Mouse (Mus musculus): ENCODE measurements around the gene Cebpa. TPM values are rescaled to one million over a fixed set of nuclear protein-coding genes. Genes with fewer than 3 reads are reported as not detected.
A peak's percentile ranks its signal among the peaks of the same experiment; 100 is the strongest.

Gene Cebpa
- polyA plus RNA-seq, 1 experiment from 2014 or later: 1.1 TPM

DNA sequence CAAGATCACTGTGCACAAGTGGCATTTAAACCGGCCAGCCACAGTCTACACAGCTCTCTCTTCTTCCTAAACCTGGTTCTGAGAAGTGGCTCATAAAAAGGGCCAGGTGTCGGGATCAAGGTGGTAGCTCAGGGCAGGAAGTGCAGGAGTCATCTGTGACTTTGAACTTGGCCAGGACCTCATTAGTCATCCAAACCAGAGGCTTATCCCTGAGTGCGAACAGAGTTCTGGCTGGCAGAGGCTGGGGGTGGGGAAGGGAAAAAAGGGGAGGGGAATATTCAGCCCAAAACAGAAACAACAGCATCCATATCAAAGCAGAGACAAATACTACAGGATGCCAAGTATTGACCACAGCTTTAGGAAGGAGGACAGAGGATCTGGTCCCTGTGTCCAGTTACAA, 11.5 kb upstream of the Cebpa start:
- WGBS: 30% methylated on average over 3 of the region's 3 CpGs
- H3K27ac ChIP-seq (replicated peaks): no peak overlapping the region
- H3K4me3 ChIP-seq: no peak overlapping the region
- H3K36me3 ChIP-seq: no peaks in the 10 kb centered on the region
- H3K9ac ChIP-seq: no peak overlapping the region
- ATAC-seq (ENCODE audit: low FRiP score, low read depth): no peak
- H3K27me3 ChIP-seq: no peaks in the 10 kb centered on the region
- H3K4me1 ChIP-seq (replicated peaks): no peaks in the 10 kb centered on the region
- no peaks in the 10 kb centered on the region for H3K9me3 ChIP-seq
- H3K4me2 ChIP-seq: no peak overlapping the region

- H3K27me3 ChIP-seq: no peaks in the 10 kb centered on the region
- H3K36me3 ChIP-seq: no peaks in the 10 kb centered on the region
- no peaks in the 10 kb centered on the region for H3K4me1 ChIP-seq (replicated peaks)
- ATAC-seq (ENCODE audit: low FRiP score, low read depth): no peak
- no peak overlapping the region for H3K27ac ChIP-seq (replicated peaks)
- 26% methylated on average over 2 of the region's 2 CpGs for WGBS
- no peaks in the 10 kb centered on the region for H3K9me3 ChIP-seq
- H3K4me3 ChIP-seq: no peak overlapping the region
- no peak overlapping the region for H3K4me2 ChIP-seq
- no peak overlapping the region for H3K9ac ChIP-seq
Measured at GRCm38 (mm10) chr7:35108046-35108445, 11.0 kb upstream of the Cebpa start.

DNA sequence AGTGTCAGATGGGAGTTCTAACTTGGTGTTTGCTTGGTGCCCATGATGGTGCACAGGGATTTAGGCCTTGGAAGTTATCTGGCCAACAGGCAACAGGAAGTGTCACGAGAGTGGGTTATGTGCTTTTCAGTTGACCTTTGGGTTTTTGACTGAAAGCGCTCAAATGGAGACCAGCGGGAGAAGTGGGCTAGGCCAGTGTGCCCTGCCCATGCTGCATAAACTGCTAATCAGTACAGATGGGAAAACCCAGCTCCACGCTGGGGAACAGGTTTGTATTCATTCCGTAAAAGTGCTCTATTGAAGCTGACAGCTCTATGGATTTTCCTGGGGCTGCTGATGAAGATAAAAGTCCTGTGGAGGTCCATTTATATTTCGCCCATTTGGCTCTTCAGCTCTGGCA, 10.4 kb upstream of the Cebpa start:
- no peak overlapping the region for H3K9ac ChIP-seq
- H3K27ac ChIP-seq (replicated peaks): no peak overlapping the region
- no peaks in the 10 kb centered on the region for H3K36me3 ChIP-seq
- ATAC-seq (ENCODE audit: low FRiP score, low read depth): no peak
- no peaks in the 10 kb centered on the region for H3K4me1 ChIP-seq (replicated peaks)
- H3K4me2 ChIP-seq: no peak overlapping the region
- no peak overlapping the region for H3K4me3 ChIP-seq
- no peaks in the 10 kb centered on the region for H3K9me3 ChIP-seq
- WGBS: 78% methylated on average over 6 of the region's 6 CpGs
- no peaks in the 10 kb centered on the region for H3K27me3 ChIP-seq

DNA sequence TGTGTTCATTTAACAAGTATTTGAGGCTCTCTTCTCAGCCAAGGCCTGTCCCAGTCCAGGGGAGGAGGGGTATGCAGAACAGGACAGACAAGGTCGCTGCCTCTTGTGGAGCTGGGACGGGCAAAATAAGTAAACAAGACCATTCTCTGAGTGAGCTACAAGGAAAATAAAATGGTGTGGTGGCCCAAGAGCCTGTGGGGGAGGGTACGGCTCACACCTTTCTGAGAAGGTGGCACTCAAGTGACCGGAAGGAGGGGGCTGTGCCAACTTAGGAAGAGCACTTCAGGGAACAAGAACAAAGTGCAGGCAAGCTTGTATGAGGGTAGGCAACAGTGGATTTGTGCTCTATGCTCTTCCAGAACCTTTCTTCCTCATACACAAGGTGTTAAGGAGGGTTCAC, 6.0 kb upstream of the Cebpa start:
- no peak overlapping the region for H3K27ac ChIP-seq (replicated peaks)
- H3K9me3 ChIP-seq: no peaks in the 10 kb centered on the region
- H3K4me1 ChIP-seq (replicated peaks): peaks cover 11% of the 10 kb centered on the region
- no peaks in the 10 kb centered on the region for H3K36me3 ChIP-seq
- H3K9ac ChIP-seq: no peak overlapping the region
- H3K4me3 ChIP-seq: no peak overlapping the region
- H3K27me3 ChIP-seq: peaks cover 26% of the 10 kb centered on the region
- WGBS: 63% methylated on average over 4 of the region's 4 CpGs
- H3K4me2 ChIP-seq: no peak overlapping the region
- ATAC-seq (ENCODE audit: low FRiP score, low read depth): no peak

DNA sequence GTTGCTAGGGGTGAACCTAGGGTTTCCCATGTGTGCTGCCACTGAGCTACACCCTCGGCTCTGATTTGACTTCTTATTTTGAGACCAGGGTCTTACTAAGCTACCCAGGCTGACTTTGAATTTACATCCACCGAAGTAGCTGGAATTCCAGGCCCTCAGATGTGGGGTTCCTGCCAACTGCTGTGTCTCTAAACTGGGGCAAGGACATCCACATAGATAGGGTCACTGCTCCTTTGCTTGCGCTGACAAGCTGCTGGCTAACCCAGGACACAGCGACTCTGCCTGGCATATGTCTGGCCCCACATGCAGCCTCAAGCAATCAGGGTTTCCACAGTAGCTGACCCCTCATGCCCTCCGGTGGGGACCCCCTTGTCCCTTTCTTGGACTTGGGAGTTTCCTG, 5.4 kb upstream of the Cebpa start:
- Histone ChIP-seq H3K4me3 (no peak overlapping the region), H3K9ac (no peak overlapping the region), H3K4me2 (no peak overlapping the region), H3K27ac (replicated peaks) (no peak overlapping the region), H3K4me1 (replicated peaks) (peaks cover 16% of the 10 kb centered on the region), H3K36me3 (no peaks in the 10 kb centered on the region), H3K27me3 (peaks cover 28% of the 10 kb centered on the region), H3K9me3 (no peaks in the 10 kb centered on the region)
- 75% methylated on average over 5 of the region's 5 CpGs for WGBS
- no peak for ATAC-seq (ENCODE audit: low FRiP score, low read depth)

GRCm38 (mm10) chr7:35116524-35116923, 2.6 kb upstream of the Cebpa start:
- Histone ChIP-seq H3K4me3 (no peak overlapping the region), H3K4me2 (no peak overlapping the region), H3K9ac (no peak overlapping the region), H3K9me3 (no peaks in the 10 kb centered on the region), H3K4me1 (replicated peaks) (peaks cover 34% of the 10 kb centered on the region), H3K27me3 (peaks cover 48% of the 10 kb centered on the region), H3K36me3 (no peaks in the 10 kb centered on the region), H3K27ac (replicated peaks) (no peak overlapping the region)
- 54% methylated on average over 3 of the region's 3 CpGs for WGBS
- ATAC-seq (ENCODE audit: low FRiP score, low read depth): no peak

DNA sequence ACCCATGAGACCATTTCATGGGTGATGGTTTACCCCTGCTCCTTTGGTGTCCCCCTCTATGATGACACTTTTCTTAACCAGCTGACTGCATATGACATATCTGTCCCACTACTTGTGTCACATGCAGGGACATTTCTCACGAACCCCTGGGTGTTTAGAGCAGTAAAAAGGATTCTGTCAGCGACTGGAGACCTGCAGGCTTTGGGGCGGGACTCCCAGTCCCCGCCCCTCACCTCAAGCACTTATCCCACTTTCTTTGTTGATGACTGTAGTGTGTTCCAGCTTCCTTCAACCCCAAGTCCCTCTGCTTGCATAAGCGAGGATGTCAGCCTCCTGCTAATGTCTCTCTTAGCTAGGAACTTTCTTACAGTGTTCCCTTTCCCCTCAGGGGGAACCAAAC, 2.0 kb upstream of the Cebpa start:
- no peak overlapping the region for H3K9ac ChIP-seq
- peaks cover 34% of the 10 kb centered on the region for H3K4me1 ChIP-seq (replicated peaks)
- H3K4me3 ChIP-seq: no peak overlapping the region
- H3K9me3 ChIP-seq: no peaks in the 10 kb centered on the region
- H3K27me3 ChIP-seq: peaks cover 54% of the 10 kb centered on the region
- 35% methylated on average over 5 of the region's 5 CpGs for WGBS
- no peak for ATAC-seq (ENCODE audit: low FRiP score, low read depth)
- peak overlapping the region; percentile 91 for H3K4me2 ChIP-seq
- no peak overlapping the region for H3K27ac ChIP-seq (replicated peaks)
- H3K36me3 ChIP-seq: no peaks in the 10 kb centered on the region

DNA sequence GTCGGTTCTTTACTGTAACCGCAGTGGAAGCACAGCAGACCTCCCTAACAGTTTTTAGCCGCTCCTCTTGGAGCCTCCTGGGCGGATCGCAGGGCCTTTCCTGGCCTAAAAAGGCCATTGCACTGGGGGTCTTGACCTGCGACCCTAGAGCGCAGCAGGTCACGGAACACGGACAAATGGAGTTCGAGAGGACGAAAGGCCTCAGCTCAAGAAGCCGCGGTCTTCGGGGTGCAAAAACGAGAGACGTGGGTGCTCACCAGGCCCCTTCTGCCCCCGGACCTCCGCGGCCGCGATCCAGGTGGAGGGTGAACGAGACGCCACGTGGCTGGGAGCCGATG, 1.4 kb upstream of the Cebpa start:
- no peaks in the 10 kb centered on the region for H3K36me3 ChIP-seq
- H3K27ac ChIP-seq (replicated peaks): no peak overlapping the region
- H3K9me3 ChIP-seq: no peaks in the 10 kb centered on the region
- peaks cover 60% of the 10 kb centered on the region for H3K27me3 ChIP-seq
- no peak for ATAC-seq (ENCODE audit: low FRiP score, low read depth)
- H3K4me2 ChIP-seq: peak overlapping the region; percentile 91
- peaks cover 34% of the 10 kb centered on the region for H3K4me1 ChIP-seq (replicated peaks)
- WGBS: 1% methylated on average over 25 of the region's 25 CpGs
- H3K9ac ChIP-seq: peak overlapping the region; percentile 42
- peak overlapping the region; percentile 48 for H3K4me3 ChIP-seq

GRCm38 (mm10) chr7:35118099-35118781, 853 bp upstream of the Cebpa start:
- Histone ChIP-seq H3K4me3 (peak overlapping the region; percentile 48), H3K9ac (peak overlapping the region; percentile 42), H3K27me3 (peaks cover 60% of the 10 kb centered on the region), H3K4me1 (replicated peaks) (peaks cover 34% of the 10 kb centered on the region), H3K27ac (replicated peaks) (peak overlapping the region; percentile 42; the same call in 1 of the 2 replicates), H3K9me3 (no peaks in the 10 kb centered on the region), H3K4me2 (peak overlapping the region; percentile 91), H3K36me3 (no peaks in the 10 kb centered on the region)
- WGBS: under 1% methylated on average over 49 of the region's 49 CpGs
- peak; percentile 64 for ATAC-seq (ENCODE audit: low FRiP score, low read depth)

DNA sequence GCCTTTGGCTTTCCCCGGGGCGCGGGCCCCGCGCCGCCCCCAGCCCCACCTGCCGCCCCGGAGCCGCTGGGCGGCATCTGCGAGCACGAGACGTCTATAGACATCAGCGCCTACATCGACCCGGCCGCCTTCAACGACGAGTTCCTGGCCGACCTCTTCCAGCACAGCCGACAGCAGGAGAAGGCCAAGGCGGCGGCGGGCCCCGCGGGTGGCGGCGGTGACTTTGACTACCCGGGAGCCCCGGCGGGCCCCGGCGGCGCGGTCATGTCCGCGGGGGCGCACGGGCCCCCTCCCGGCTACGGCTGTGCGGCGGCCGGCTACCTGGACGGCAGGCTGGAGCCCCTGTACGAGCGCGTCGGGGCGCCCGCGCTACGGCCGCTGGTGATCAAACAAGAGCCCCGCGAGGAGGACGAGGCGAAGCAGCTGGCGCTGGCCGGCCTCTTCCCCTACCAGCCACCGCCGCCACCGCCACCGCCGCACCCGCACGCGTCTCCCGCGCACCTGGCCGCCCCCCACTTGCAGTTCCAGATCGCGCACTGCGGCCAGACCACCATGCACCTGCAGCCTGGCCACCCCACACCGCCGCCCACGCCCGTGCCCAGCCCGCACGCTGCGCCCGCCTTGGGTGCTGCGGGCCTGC, 533 bp downstream of the Cebpa start:
- Histone ChIP-seq H3K4me3 (peak overlapping the region; percentile 48), H3K9me3 (no peaks in the 10 kb centered on the region), H3K27ac (replicated peaks) (no peak overlapping the region), H3K4me1 (replicated peaks) (peaks cover 38% of the 10 kb centered on the region), H3K4me2 (peak overlapping the region; percentile 91), H3K9ac (peak overlapping the region; percentile 42), H3K36me3 (no peaks in the 10 kb centered on the region), H3K27me3 (peaks cover 63% of the 10 kb centered on the region)
- peak; percentile 23 for ATAC-seq (ENCODE audit: low FRiP score, low read depth)
- under 1% methylated on average over 68 of the region's 83 CpGs for WGBS

GRCm38 (mm10) chr7:35120146-35120691, 1.1 kb downstream of the Cebpa start:
- H3K9ac ChIP-seq: peak overlapping the region; percentile 42
- no peak for ATAC-seq (ENCODE audit: low FRiP score, low read depth)
- peaks cover 38% of the 10 kb centered on the region for H3K4me1 ChIP-seq (replicated peaks)
- H3K27me3 ChIP-seq: peaks cover 63% of the 10 kb centered on the region
- no peaks in the 10 kb centered on the region for H3K36me3 ChIP-seq
- under 1% methylated on average over 52 of the region's 53 CpGs for WGBS
- no peak overlapping the region for H3K27ac ChIP-seq (replicated peaks)
- peak overlapping the region; percentile 91 for H3K4me2 ChIP-seq
- no peaks in the 10 kb centered on the region for H3K9me3 ChIP-seq
- peak overlapping the region; percentile 48 for H3K4me3 ChIP-seq

DNA sequence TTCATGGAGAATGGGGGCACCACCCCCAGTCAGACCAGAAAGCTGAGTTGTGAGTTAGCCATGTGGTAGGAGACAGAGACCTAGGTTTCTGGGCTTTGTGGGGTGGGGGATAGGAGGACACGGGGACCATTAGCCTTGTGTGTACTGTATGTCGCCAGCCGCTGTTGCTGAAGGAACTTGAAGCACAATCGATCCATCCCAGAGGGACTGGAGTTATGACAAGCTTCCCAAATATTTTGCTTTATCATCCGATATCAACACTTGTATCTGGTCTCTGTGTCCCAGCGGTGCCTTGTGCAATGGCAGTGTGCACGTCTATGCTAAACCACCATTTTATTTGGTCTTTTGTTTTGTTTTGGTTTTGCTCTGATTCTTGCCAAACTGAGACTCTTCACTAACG, 2.1 kb downstream of the Cebpa start:
- ATAC-seq (ENCODE audit: low FRiP score, low read depth): no peak
- H3K4me3 ChIP-seq: peak overlapping the region; percentile 48
- no peak overlapping the region for H3K9ac ChIP-seq
- H3K27me3 ChIP-seq: peaks cover 56% of the 10 kb centered on the region
- peaks cover 38% of the 10 kb centered on the region for H3K4me1 ChIP-seq (replicated peaks)
- 42% methylated on average over 8 of the region's 8 CpGs for WGBS
- H3K9me3 ChIP-seq: no peaks in the 10 kb centered on the region
- peak overlapping the region; percentile 91 for H3K4me2 ChIP-seq
- no peaks in the 10 kb centered on the region for H3K36me3 ChIP-seq
- no peak overlapping the region for H3K27ac ChIP-seq (replicated peaks)
